Mouse (Mus musculus) natural killer cell, adult 2 months (primary cell): ENCODE measurements at regions not wholly inside any gene's neighbourhood (a gene's known extent, or its start where the extent isn't known, plus 50 kb on each side); places are given as distances from the start of the nearest gene placed in this dataset.

Experiments
- DNase-seq, 2 experiments: peaks; one replicate each; pipeline ENCODE4 v3.0.0; 2022; ENCODE audit warnings: low spot score in 2 of 2

- no peak for DNase-seq
Observed at GRCm38 (mm10) chr9:100194604-100195444, 291.8 kb downstream of the Il20rb start.

GRCm38 (mm10) chr9:100194158-100194557 lies 292.4 kb downstream of the Il20rb start:
- DNase-seq = no peak

- DNase-seq = no peak
Observed at GRCm38 (mm10) chr9:100184081-100184480, 302.5 kb downstream of the Il20rb start.

GRCm38 (mm10) chr9:100176291-100176690 lies 300.3 kb upstream of the Sox14 start:
- DNase-seq = no peak

- DNase-seq = no peak
Observed at GRCm38 (mm10) chr9:100166256-100166655, 290.3 kb upstream of the Sox14 start.

- DNase-seq = peak; percentile 16 to 51
Observed at GRCm38 (mm10) chr9:100161961-100162360, 286.0 kb upstream of the Sox14 start.
